Mouse (Mus musculus): ENCODE measurements around the gene Xpnpep3.

GRCm38 (mm10) chr15:81359421-81359820, 40.5 kb upstream of the Xpnpep3 start:
- TF ChIP-seq POLR2A (IDR thresholded peaks at IDR 0.05; ENCODE audit: control insufficient read depth, low read depth, low read length) (no peak), CTCF (IDR thresholded peaks at IDR 0.05; ENCODE audit: control insufficient read depth, insufficient read depth, insufficient replicate concordance, low read depth, low read length) (no peak)
